Mouse (Mus musculus) layer of hippocampus, adult 9-11 months (tissue): ENCODE results near the gene Kctd12b.
A peak's percentile ranks its signal among the peaks of the same experiment; 100 is the strongest.
"Not testable (repeated sequence)": the region's sequence is repeated elsewhere in the genome, so short reads cannot be mapped to it uniquely, and the experiment has no call there.

ENCODE experiments used
- DNase-seq: peaks from one replicate; pipeline ENCODE4 v3.0.0; 2022

The Kctd12b gene

DNA sequence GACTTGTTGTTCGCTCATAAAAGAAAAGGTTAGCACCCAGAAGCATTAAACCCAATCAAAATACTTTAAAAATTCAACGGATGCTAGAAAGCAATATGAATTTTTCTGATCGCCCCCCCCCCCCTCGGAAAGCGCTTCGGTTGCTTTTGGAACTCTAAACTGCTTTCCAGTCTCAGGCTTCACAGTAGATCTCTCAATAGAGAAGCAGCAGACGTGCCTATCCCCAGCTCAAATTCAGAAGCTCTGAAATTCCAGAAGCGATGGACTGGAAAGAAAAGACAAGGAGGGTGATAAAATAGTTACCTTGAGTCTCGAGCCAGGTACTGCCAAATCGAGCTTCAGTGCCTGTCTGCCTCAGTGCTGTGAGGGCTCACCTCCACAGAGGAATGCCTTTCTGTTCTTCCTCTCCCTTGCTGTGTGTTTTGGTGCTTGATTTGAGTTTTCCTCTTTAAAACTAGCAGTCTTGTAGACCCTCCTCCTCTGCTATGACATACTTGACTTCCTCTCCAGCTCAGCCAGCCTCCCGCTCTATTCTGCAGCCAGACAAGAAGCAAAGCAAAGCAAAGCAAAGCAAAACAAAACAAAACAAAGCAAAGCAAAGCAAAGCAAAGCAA, at the start of gene Kctd12b:
Kctd12b (minus strand) TSS at position 610 of the 614 bp plus-strand sequence.
- DNase-seq, result no peak

DNA sequence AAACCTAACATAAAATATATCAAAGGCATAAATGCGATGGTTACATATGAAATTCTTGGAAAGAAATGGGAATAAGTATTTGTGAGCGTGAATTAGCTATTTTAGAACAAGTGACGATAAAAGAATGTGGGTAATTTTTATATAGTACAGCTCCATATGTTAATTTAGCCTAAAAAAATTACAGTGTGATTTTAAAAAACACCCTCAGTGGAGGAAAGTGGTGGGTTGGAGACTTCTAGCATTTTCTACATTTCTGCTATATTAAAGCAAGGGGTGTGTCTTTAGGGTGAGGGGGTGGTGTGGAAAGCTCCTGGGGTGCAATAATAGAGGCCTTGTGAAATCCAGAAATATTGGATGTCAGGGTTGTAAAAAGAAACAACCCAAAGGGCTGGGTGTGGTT, 46.3 kb upstream of the Kctd12b start:
- no peak for DNase-seq

DNA sequence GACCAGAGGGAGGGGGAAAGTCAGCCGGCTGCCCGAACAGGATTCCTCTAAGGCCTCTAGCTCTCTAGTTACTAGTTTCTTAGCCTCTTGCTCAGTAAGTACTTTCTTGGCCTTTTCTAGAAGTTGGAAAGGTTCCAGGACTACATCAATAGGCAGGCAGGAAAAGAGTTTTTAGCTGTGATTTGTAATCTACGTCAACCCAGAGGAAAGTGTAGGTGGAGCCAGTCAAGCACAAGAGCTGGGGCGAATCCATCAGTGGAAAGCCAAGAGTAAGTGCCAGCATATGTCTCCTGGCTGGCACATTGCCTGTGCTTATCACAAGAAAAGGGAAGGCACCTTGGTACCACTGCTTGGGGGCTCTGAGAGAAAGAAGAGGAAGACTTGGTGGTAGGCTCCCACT, 39.5 kb upstream of the Kctd12b start:
- DNase-seq, result no peak

DNA sequence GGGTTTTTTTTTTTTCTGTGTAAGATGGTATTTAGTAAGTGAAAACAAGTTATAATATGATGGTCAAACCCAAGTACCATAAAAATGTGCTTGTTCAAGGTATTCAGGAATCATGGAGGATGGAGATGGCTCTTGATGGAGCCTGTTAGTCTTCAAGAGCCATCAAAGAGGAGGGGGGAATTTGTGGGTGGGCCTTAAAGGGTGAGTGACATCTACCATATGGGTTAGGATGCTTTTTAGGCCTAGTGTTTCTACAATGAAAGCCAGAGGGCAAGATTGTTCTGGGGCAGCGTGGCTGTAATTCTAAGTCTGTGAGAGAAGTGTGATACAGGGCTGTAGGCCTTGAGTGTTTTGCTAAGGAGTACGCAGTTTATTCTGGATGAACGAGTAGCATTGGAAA, 28.2 kb upstream of the Kctd12b start:
- no peak for DNase-seq

- DNase-seq, result peak; percentile 35
Observed at GRCm38 (mm10) chrX:153723110-153723916, 27.1 kb upstream of the Kctd12b start, which contains the start of gene Nbdy. Gene Nbdy, plus strand, starts transcription at chrX:153723590.

- no peak for DNase-seq
Observed at GRCm38 (mm10) chrX:153719602-153720001, 23.4 kb upstream of the Kctd12b start.

DNA sequence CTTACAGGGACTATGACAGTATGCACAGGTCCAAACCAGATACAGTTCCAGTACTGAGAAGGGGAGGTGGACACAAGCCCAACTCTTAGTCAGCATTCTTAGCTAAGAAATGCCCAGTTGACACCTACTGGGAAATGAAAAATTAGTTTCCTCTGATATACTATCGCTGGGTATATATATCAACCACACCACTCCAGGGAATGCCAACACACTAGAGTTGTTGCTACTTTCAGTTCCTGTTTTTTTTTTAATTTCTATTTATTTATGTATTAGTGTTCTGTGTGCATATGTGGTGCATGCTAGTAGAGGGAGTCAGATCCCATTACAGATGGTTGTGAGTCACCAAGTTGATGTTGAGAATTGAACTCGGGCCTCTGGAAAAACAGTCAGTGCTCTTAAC, 20.5 kb upstream of the Kctd12b start:
- DNase-seq, result no peak

- DNase-seq, result no peak
Observed at GRCm38 (mm10) chrX:153707735-153708134, 11.5 kb upstream of the Kctd12b start.

- DNase-seq, result no peak
Observed at GRCm38 (mm10) chrX:153700463-153700862, 4.3 kb upstream of the Kctd12b start.

GRCm38 (mm10) chrX:153668233-153668632, 28.0 kb downstream of the Kctd12b start:
- DNase-seq, result not testable (repeated sequence)

GRCm38 (mm10) chrX:153664903-153665302, 31.3 kb downstream of the Kctd12b start:
- DNase-seq, result no peak

GRCm38 (mm10) chrX:153656949-153657348, 39.2 kb downstream of the Kctd12b start:
- DNase-seq, result no peak

- no peak for DNase-seq
Observed at GRCm38 (mm10) chrX:153640615-153641014, 55.6 kb downstream of the Kctd12b start.

DNA sequence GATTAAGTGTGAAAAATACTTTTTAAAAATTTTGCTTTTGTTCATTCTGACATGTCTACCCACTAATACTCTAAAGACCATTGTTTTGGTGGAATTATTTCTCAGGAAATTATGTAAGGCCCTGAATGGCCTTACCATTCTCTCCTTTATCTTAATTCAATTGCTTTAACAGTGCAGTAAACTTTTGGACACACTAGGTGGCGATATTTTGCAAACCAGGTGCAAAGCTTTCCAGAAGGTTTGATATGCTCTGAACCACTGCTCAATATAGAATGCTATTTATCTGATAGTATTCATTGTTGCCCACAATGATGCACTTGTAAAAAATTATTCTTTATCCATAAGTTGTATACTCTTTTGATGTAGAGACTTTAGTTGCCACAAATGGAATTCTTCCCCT, 59.9 kb downstream of the Kctd12b start:
- no peak for DNase-seq
